Mouse (Mus musculus) heart, adult 2 months (tissue): ENCODE results near the gene Mag. TPM values are rescaled to one million over a fixed set of nuclear protein-coding genes. Genes with fewer than 3 reads are reported as not detected.

Experiments
- DNase-seq, 2 experiments: peaks; one replicate each; pipeline ENCODE4 v3.0.0; 2021
- H3K27ac ChIP-seq: fragments of 200-600 bp; 2 replicates; pipeline ENCODE4 v1.8.1; 2022
- H3K27me3 ChIP-seq: fragments of 200-500 bp; 2 replicates; pipeline ENCODE4 v1.6.1; 2012; ENCODE audit warnings: mild to moderate bottlenecking, low read length, inconsistent platforms, mixed read lengths; ENCODE audit not compliant: control insufficient read depth, insufficient read depth
- H3K36me3 ChIP-seq: fragments of 200-500 bp; 2 replicates; pipeline ENCODE4 v1.6.1; 2012; ENCODE audit warnings: low read length, inconsistent platforms; ENCODE audit not compliant: control insufficient read depth, insufficient read depth
- H3K4me1 ChIP-seq: fragments of 200-500 bp; 2 replicates; pipeline ENCODE4 v1.6.1; 2011; ENCODE audit warnings: low read length; ENCODE audit not compliant: control insufficient read depth, insufficient read depth
- H3K4me3 ChIP-seq: fragments of 200-600 bp; 2 replicates; pipeline ENCODE4 v1.8.1; 2022
- H3K79me2 ChIP-seq: fragments of 200-500 bp; replicated peaks from 2 replicates; pipeline ENCODE4 v1.6.1; 2012; ENCODE audit warnings: mild to moderate bottlenecking, inconsistent platforms, low read length, moderate library complexity, mixed read lengths; ENCODE audit not compliant: control insufficient read depth, insufficient read depth
- H3K9ac ChIP-seq: fragments of 200-500 bp; 2 replicates; pipeline ENCODE4 v1.6.1; 2012; ENCODE audit warnings: low read depth, mild to moderate bottlenecking, control low read depth, inconsistent platforms, low read length, mixed read lengths
- CTCF ChIP-seq: fragments of 200-600 bp; IDR thresholded peaks from 2 replicates; pipeline ENCODE4 v1.8.1; 2022; ENCODE audit warnings: antibody characterized with exemption, mild to moderate bottlenecking, moderate library complexity
- EP300 ChIP-seq: fragments of 200-500 bp; IDR thresholded peaks from 2 replicates; pipeline ENCODE4 v1.6.1; 2011; ENCODE audit warnings: low read depth, low read length, control low read depth; ENCODE audit not compliant: insufficient read depth
- POLR2A ChIP-seq: fragments of 200-500 bp; IDR thresholded peaks from 2 replicates; pipeline ENCODE4 v1.6.1; 2011; ENCODE audit warnings: mild to moderate bottlenecking, low read depth, low read length, control low read depth; ENCODE audit not compliant: insufficient read depth
- WGBS: fragments of 180-500 bp; shearing (Covaris S2); methylation state at CpG from one replicate; pipeline ENCODE4 v1.1.7; 2018; 5-methylcytosine and 5-hydroxymethylcytosine counted together
- intact Hi-C: fragments of 180-260 bp; cut with DNase I; formaldehyde crosslinking; loops from one replicate; pipeline ENCODE4 v1.15.1; 2025
- long read RNA-seq: library from polyadenylated mRNA; stranded (forward); transcript quantifications from one replicate; pipeline ENCODE4 v2.0.0, GENCODE M21; 2021
- polyA plus RNA-seq: library from polyadenylated mRNA; depleted of rRNA; stranded (reverse); fragments of >200 nt; gene quantifications from 2 replicates; pipeline ENCODE4 v1.2.3, GENCODE M21; 2012; rRNA removed
- total RNA-seq, 2 experiments: library from RNA; stranded (reverse); gene quantifications; 2 replicates each; pipeline ENCODE4 v1.2.3; 2021

Mag gene
- total RNA-seq (not detected), polyA plus RNA-seq (0.27 and 0.32 TPM in 2 replicates)
- long read RNA-seq = 0 reads

DNA sequence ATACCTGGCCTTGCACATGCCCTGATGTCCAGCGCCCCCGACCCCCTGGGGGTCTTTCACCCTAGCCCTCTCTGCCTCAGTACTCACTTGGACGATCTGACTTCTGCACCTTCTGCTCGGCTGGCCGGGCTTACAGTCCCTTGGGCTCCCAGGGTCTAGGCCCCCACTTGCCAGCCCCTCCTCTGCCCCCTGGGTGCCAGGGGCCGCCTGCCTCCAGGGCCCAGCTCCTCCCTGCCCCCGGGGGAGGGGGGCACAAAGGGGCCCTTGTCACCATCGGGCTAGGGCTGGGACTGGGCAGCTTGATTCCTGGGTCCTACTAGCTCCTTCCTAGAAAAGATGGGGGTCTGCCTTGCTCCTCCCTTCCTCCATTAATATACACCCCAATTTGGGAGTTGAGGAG lies at the start of gene Mag:
Gene Mag (minus strand): TSS at position 142 of the 400 bp plus-strand sequence.
- H3K27ac ChIP-seq = no peak within 1 kb of the TSS
- H3K79me2 ChIP-seq = no peaks in the 10 kb centered on the region
- intact Hi-C loops = no loop called here
- H3K9ac ChIP-seq = no peak within 1 kb of the TSS
- no peaks in the 10 kb centered on the region for H3K36me3 ChIP-seq
- DNase-seq = no peak
- no peaks in the 10 kb centered on the region for H3K4me1 ChIP-seq
- no peaks in the 10 kb centered on the region for H3K27me3 ChIP-seq
- 74% methylated on average over 8 of the region's 8 CpGs for WGBS
- no peak within 1 kb of the TSS for H3K4me3 ChIP-seq
- TF ChIP-seq EP300 (no peak), POLR2A (no peak), CTCF (no peak)

DNA sequence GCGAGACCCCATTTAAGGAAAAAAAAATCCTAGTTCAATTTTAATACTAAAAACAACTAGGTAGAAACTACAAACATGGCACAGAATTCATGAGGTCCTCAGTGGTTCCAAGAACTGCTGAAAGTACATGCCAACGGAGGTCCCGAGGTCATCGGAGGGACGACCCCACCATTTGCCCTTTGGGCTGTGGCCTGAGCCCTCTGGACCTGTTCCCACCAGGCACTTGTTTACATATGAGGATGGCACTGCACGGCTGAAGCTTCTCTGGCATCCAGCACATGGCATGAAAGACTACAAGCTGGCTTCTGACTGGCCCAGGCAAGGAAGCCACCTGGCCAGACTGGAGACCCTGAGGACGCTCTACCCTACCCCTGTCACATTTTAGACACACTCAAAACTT lies 49.7 kb upstream of the Mag start:
- DNase-seq = no peak
- Histone ChIP-seq H3K27ac (no peak overlapping the region), H3K27me3 (no peaks in the 10 kb centered on the region), H3K79me2 (no peaks in the 10 kb centered on the region), H3K4me3 (no peak overlapping the region), H3K36me3 (no peaks in the 10 kb centered on the region), H3K4me1 (no peaks in the 10 kb centered on the region; the same call in 1 of the 2 replicates), H3K9ac (no peak overlapping the region)
- WGBS = 87% methylated on average over 7 of the region's 7 CpGs
- TF ChIP-seq CTCF (no peak), POLR2A (no peak), EP300 (no peak)
- intact Hi-C loops = no loop called here

DNA sequence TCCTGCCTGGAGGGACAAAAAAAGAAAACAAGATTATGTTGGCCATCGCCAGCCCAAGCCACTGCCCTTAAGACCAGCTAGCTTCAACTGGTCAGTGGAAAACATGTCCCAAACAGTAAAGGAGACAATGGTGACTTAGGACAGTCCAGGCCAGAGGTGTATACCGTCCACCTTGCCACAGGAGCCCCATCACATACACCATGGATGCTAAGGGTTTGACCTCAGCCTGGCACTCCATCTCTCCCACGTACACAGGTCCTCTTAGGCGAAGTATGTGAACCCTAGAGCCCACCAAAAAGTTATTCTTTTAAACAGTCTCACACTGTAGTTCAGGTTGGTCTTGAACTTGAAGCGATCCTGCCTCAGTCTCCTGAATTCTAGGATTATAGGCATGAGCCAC lies 48.2 kb upstream of the Mag start:
- Histone ChIP-seq H3K27ac (no peak overlapping the region), H3K4me3 (no peak overlapping the region), H3K79me2 (no peaks in the 10 kb centered on the region), H3K9ac (no peak overlapping the region), H3K4me1 (peaks cover 4% of the 10 kb centered on the region), H3K36me3 (no peaks in the 10 kb centered on the region), H3K27me3 (no peaks in the 10 kb centered on the region)
- intact Hi-C loops = no loop called here
- no peak for DNase-seq
- no peak; the same call in 1 of the 2 replicates for TF ChIP-seq POLR2A
- TF ChIP-seq CTCF = no peak
- no peak for TF ChIP-seq EP300
- 87% methylated on average over 5 of the region's 5 CpGs for WGBS

DNA sequence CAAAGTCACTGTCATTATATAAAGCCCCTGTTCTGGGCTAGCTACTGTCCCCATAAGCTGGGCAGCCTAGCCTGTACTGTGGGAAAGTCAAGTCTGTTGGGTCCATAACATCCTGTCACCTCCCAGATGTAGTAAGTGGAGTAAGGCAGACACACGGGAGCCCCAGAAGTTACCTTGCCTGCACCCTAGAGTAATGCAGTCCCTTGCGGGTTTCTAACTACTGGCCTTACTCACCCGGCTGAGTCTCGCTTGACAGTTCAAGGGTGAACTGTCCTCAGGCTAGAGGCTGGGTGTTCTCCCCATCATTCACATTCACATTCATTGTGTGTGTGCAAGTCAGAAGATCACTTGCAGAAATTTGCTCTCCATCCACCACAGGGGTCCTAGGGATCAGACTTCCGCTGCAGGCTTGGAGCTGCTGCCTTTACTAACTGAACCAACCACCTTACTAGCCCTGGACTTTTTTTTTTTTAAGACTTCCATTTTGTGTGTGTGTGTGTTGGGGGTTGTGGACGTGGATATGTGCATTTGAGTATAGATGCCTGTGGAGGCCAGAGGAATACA lies 45.2 kb upstream of the Mag start:
- H3K27me3 ChIP-seq = no peaks in the 10 kb centered on the region
- WGBS = 82% methylated on average over 6 of the region's 6 CpGs
- H3K27ac ChIP-seq = no peak overlapping the region
- intact Hi-C loops = loop anchor here (5.0 to 10.0 kb wide), 4 partner anchors 82 to 365 kb away; partner anchors contain the start of genes Fxyd5 and Zbtb32
- no peaks in the 10 kb centered on the region for H3K79me2 ChIP-seq
- H3K9ac ChIP-seq = no peak overlapping the region
- no peak overlapping the region for H3K4me3 ChIP-seq
- no peaks in the 10 kb centered on the region for H3K36me3 ChIP-seq
- no peak for DNase-seq
- peaks cover 4% of the 10 kb centered on the region for H3K4me1 ChIP-seq
- 0 out of 2 replicates have a peak, but pooled peaks have one; percentile 26 for TF ChIP-seq POLR2A
- TF ChIP-seq CTCF = no peak

DNA sequence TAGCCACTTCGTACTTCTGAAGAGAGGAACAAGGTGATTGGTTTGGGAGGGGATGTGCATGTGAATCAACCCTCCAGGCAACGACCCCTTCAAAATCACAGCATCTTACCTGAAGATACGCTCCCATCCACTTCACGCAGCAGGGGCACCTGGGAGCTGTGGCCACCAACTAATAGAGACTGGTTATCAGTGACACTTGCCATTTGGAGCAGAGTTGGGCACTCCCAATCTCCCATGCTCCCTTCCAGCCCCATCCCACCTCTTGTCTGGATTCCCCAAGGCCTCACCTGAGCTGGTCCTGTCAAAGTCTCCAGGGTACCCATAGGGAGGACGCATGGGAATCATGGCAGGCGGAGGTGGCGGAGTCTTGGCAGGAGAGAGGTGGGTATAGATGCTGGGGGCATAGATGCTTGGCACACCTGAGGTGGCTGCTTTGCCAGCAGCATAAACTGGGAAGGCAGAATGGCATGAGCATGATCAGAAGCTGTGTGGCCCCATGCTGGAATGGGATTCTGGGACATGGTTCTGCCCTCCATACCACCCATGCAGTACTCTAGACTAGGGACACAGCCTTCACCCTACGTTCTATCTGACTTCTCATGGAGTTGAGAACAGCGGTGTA lies 44.3 kb upstream of the Mag start:
- Histone ChIP-seq H3K27me3 (no peaks in the 10 kb centered on the region), H3K79me2 (no peaks in the 10 kb centered on the region), H3K36me3 (no peaks in the 10 kb centered on the region), H3K27ac (no peak overlapping the region), H3K9ac (no peak overlapping the region), H3K4me1 (peaks cover 4% of the 10 kb centered on the region), H3K4me3 (no peak overlapping the region)
- intact Hi-C loops = loop anchor here (5.0 to 10.0 kb wide), 4 partner anchors 82 to 364 kb away; partner anchors contain the start of genes Fxyd5 and Zbtb32
- TF ChIP-seq POLR2A = no peak
- DNase-seq = no peak
- 95% methylated on average over 9 of the region's 9 CpGs for WGBS

DNA sequence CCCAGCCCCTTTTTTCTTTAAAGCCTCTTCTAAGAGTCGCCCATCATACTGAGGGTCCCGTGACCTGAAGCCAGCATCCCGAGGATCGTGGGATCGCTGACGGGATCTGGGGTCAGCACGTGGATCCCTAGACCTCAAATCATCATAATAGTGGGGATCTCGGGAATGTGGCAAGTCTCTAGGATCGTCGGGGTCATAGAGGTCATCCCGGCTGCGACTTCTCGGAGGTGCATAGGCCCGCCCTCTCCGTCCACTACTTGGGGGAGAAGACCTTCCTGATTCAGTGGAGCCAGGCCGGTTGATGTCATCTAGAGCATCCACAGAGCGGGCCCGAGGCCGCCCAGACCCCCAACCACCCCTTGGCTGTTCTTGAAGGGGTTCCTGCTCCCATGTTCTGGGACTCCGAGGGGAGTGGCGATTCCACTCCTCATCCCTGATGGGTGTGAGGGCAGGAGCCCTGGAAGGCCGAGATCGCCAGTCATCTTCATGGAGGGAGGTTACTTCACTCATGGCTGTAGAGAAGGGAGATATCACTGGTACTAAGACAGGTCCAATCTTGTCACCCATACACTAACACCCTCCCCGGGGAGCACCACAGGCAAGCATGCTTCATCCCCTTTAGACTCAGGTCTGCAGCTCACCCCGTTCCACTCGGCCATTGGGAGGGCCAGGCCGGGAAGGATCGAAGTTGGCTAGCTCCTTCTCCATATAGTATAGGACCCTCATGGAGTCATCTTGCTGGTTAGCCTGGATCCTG lies 43.6 kb upstream of the Mag start:
- Histone ChIP-seq H3K4me3 (peak overlapping the region; percentile 70), H3K79me2 (no peaks in the 10 kb centered on the region), H3K27ac (peak overlapping the region; percentile 100), H3K27me3 (no peaks in the 10 kb centered on the region), H3K36me3 (no peaks in the 10 kb centered on the region), H3K9ac (peak overlapping the region; percentile 56), H3K4me1 (peaks cover 4% of the 10 kb centered on the region)
- peak in 1 of 2 experiments; percentile 32 for DNase-seq
- intact Hi-C loops = loop anchor here (5.0 to 10.0 kb wide), 4 partner anchors 81 to 363 kb away; partner anchors contain the start of genes Fxyd5 and Zbtb32
- WGBS = 74% methylated on average over 28 of the region's 28 CpGs
- TF ChIP-seq POLR2A (no peak), EP300 (no peak), CTCF (no peak)
